Mouse (Mus musculus) embryo, embryonic 11.5 days (tissue): ENCODE measurements around the gene Plekhm1.
"Not testable (repeated sequence)": the region's sequence is repeated elsewhere in the genome, so short reads cannot be mapped to it uniquely, and the experiment has no call there.

Source experiments
- DNase-seq: peaks from one replicate; pipeline ENCODE4 v3.0.0-alpha.2; 2012; ENCODE audit warnings: low read depth, low spot score

The Plekhm1 gene

GRCm38 (mm10) chr11:103340130-103340529 lies 72.4 kb downstream of the Plekhm1 start:
- no peak for DNase-seq

- no peak for DNase-seq
Measured at GRCm38 (mm10) chr11:103339414-103340119, 72.9 kb downstream of the Plekhm1 start.

GRCm38 (mm10) chr11:103338671-103339070 lies 73.8 kb downstream of the Plekhm1 start:
- no peak for DNase-seq

DNA sequence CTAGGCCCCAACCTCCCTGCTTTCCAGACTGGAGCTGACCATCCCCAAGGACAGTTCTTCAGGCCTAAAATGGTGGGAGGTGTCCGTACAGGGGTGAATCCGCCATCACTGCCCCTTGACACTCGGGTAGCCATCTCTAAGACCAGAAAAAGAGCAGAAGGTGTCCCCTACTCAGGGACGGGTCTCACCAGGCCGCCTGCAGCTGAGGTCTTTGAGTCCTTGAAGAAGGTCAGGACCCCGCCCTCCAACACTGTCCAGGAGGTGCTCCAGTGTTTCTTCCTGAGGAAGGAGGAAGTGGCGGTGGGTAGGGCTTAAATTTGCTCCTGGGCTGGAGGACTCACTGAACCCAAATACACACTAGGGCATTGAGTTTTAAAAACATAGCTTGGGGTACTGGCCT lies 74.4 kb downstream of the Plekhm1 start:
- DNase-seq: no peak

DNA sequence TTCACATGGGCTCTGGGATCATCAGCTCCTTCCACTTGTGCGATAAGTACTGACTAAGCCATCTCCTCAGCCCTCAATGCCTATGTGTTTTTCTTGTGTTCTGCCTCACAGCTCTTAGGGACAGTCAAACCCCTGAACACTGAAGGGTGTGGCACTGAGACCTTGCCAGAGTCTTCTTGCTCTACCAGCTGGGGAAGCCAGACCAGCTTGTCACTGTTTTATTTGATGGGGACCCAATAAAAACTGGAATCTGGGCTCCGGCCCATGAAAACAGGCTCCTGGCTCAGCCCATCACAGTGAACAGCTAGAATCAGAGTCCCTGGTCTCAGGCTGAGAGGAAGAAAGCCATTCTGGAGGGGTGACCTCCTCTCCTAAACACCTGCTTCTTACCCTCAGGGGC lies 75.3 kb downstream of the Plekhm1 start:
- no peak for DNase-seq

GRCm38 (mm10) chr11:103335561-103335960 lies 76.9 kb downstream of the Plekhm1 start:
- DNase-seq: no peak

DNA sequence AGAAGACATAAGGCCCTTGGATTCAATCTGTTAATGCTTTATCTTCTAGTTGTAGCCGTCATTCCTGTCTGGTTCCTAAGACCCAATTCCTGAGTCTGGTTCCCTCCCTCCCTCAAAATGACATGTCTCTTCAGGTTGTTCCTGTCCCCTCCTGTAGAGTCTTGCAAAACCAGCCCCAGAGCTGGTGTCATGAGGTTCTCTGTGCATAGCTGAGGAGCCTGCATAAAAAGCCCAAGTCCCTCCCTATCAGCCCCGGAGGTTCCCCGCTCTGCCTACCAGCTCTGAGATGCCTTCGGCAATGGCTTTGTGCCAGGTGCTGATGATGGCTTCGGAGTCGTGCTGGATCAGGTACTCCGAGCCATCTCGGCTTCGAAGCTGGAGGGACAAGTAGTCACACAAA lies 77.6 kb downstream of the Plekhm1 start:
- DNase-seq: no peak

- DNase-seq: peak; percentile 43
Measured at GRCm38 (mm10) chr11:103333719-103334398, 78.6 kb downstream of the Plekhm1 start.

- no peak for DNase-seq
Measured at GRCm38 (mm10) chr11:103332890-103333651, 79.4 kb downstream of the Plekhm1 start.

DNA sequence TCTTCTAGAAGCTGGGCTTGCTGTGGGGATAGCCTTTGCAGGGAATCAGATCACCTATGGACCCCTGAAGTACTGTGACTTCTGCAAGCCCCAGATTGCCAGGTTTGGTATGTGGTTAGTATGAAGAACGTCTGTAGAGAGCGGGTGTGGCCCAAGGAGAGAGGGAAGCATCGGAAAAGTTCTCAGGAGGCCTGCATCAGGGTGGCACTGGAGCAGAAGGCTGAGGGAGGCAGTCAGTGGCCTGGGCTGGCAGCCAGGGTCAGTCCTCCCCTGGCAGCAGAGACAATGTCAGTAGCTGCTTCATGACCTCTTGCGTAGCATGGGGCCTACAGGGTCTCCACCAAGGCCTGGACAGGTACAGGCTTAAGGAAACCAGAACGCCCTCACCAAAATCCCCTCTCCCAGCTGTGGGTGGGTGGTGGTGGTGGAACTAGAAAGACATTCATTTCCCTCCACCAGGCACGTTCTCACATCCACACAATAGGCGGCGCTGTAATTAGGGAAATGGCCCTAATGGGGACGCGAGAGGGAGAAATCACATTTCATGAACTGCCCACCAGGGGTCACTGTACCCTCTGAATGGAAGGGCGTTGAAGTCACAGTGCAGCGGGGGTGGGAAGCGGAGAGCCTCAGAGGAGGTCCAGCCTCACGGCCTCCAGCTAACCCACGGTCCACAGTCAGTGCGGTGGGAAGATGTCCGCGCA lies 80.1 kb downstream of the Plekhm1 start:
- DNase-seq: peak; percentile 72

DNA sequence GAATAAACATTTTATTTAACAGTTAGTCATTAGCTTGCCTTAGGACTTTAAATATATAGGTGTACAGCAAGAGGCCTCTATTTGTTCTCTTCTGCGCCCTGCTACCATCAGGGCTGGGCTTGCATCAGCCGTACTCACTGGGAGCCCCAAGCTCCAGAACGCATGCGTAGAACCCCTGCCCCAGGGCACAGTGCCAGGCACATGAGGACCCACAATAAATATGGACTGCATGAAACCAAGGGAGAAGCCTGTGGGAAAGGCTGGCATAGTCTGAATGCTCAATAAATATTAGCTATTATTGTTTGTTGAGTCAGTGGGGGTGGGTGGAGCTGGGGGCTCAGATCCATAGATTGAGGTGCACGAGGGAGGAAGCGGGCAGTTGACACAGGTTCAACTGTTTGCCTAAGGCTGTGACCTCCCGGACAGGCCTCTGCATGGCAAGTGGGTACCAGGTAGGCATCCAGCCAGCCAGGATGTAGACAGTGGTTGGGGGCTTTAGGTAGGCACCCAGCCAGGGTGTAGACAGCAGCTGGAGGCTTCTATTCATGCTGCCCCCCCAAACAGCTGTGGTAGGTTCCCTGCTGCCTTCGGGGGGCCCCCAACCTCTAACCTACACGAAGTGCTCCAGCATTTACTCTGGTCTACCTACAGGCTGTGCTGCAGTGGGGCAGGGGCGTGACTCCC lies 80.8 kb downstream of the Plekhm1 start:
- no peak for DNase-seq

- DNase-seq: no peak
Measured at GRCm38 (mm10) chr11:103330651-103331319, 81.7 kb downstream of the Plekhm1 start.

- peak; percentile 50 for DNase-seq
Measured at GRCm38 (mm10) chr11:103326950-103327349, 85.5 kb downstream of the Plekhm1 start.

DNA sequence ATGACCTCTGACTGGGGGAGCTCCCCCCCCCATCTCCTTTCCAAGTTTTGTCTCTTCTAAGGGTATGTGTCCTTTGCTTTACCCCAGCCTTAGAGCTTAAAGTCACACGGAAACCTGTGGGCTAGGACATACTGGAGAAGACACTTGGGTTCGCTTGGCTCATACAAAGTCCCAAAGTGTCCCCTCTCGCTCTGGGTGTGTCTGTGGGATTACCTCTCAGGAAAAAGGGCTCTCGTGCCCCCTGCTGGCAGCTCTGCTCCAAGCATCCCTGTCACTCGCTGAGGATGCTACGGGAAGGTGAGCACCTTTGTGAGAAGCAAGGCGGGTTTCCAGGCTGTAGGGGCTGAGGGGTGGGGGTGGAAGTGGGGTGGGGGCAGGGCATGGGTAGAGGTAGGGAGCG lies 87.3 kb downstream of the Plekhm1 start:
- peak; percentile 43 for DNase-seq

GRCm38 (mm10) chr11:103324723-103325122 lies 87.8 kb downstream of the Plekhm1 start:
- DNase-seq: no peak

GRCm38 (mm10) chr11:103322832-103323231 lies 89.7 kb downstream of the Plekhm1 start:
- DNase-seq: not testable (repeated sequence)

- DNase-seq: no peak
Measured at GRCm38 (mm10) chr11:103320646-103321045, 91.8 kb downstream of the Plekhm1 start.

DNA sequence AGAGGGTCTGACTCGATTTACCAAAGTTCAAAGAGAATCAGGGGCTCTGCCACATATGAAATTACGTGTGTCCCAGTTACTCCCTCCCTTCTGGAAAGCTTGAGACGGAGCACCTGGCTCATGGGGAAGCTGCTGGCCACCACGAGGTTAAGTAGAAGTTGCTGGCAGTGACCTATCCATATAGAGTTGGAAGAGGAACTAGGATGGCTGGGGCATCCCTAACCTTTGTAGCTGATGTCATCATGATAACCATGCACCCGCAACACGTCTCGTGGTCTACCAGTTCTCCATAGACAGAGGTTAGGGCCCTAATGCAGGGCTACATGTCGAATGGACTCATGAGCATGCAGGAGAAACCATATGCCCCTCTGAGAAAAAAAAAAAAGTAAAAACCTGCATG lies 92.3 kb downstream of the Plekhm1 start:
- DNase-seq: no peak

GRCm38 (mm10) chr11:103318042-103318441 lies 94.4 kb downstream of the Plekhm1 start:
- no peak for DNase-seq

- no peak for DNase-seq
Measured at GRCm38 (mm10) chr11:103315379-103315778, 97.1 kb downstream of the Plekhm1 start.
